Mouse (Mus musculus): ENCODE results near the gene Nav1. TPM values are rescaled to one million over a fixed set of nuclear protein-coding genes. Genes with fewer than 3 reads are reported as not detected.

The Nav1 gene
- polyA plus RNA-seq, 2 experiments from 2014 or later = 0.22 to 0.61 TPM

GRCm38 (mm10) chr1:135544504-135545146, 62.5 kb downstream of the Nav1 start:
- peak; percentile 69 for ATAC-seq

GRCm38 (mm10) chr1:135542841-135543810, 64.0 kb downstream of the Nav1 start:
- ATAC-seq = no peak

- no peak for ATAC-seq
Observed at GRCm38 (mm10) chr1:135542080-135542479, 65.0 kb downstream of the Nav1 start.

GRCm38 (mm10) chr1:135540270-135540669, 66.8 kb downstream of the Nav1 start:
- ATAC-seq = peak; percentile 52

GRCm38 (mm10) chr1:135538441-135539265, 68.4 kb downstream of the Nav1 start:
- ATAC-seq = no peak

GRCm38 (mm10) chr1:135536822-135537221, 70.3 kb downstream of the Nav1 start:
- ATAC-seq = no peak

GRCm38 (mm10) chr1:135536326-135536725, 70.8 kb downstream of the Nav1 start:
- ATAC-seq = no peak

- no peak for ATAC-seq
Observed at GRCm38 (mm10) chr1:135535256-135535655, 71.8 kb downstream of the Nav1 start.

GRCm38 (mm10) chr1:135534782-135535181, 72.3 kb downstream of the Nav1 start:
- ATAC-seq = no peak

- no peak for ATAC-seq
Observed at GRCm38 (mm10) chr1:135534070-135534469, 73.0 kb downstream of the Nav1 start.

- no peak for ATAC-seq
Observed at GRCm38 (mm10) chr1:135532383-135532782, 74.7 kb downstream of the Nav1 start.

GRCm38 (mm10) chr1:135531981-135532380, 75.1 kb downstream of the Nav1 start:
- no peak for ATAC-seq

GRCm38 (mm10) chr1:135531081-135531480, 76.0 kb downstream of the Nav1 start:
- ATAC-seq = no peak

- no peak for ATAC-seq
Observed at GRCm38 (mm10) chr1:135524518-135524860, 82.6 kb downstream of the Nav1 start.

GRCm38 (mm10) chr1:135523780-135524517, 83.1 kb downstream of the Nav1 start:
- no peak for ATAC-seq

GRCm38 (mm10) chr1:135523344-135523743, 83.8 kb downstream of the Nav1 start:
- no peak for ATAC-seq

- no peak for ATAC-seq
Observed at GRCm38 (mm10) chr1:135520550-135521168, 86.4 kb downstream of the Nav1 start.

GRCm38 (mm10) chr1:135518661-135519060, 88.4 kb downstream of the Nav1 start:
- no peak for ATAC-seq

GRCm38 (mm10) chr1:135517469-135517868, 89.6 kb downstream of the Nav1 start:
- ATAC-seq = no peak

GRCm38 (mm10) chr1:135516511-135517305, 90.4 kb downstream of the Nav1 start:
- ATAC-seq = no peak

Measured in activated CD4-positive, CD25-positive, alpha-beta regulatory T cell, adult 4 months (primary cell).